ENCODE assay signal across 9 mouse cellular contexts in genomic region chr10:87787521-87787920, GRCm38 (mm10).
DNase-seq lines count a peak whose midpoint lies in the region; ATAC-seq lines count a peak whose summit lies in the region.
"Had no signal": no experiment of that assay in that cellular context is flagged by ENCODE, and none has a peak within 500 bp of the region (broad histone marks: within the 10 kb centered on the region; RNA-seq: fewer than 3 reads in every experiment).

No protein-coding gene starts in this region.

- no peak overlapping the region for H3K27ac ChIP-seq in stomach, embryonic 15.5 days
- H3K27ac ChIP-seq: liver, embryonic 13.5 days had no signal

- peak; percentile 1 for DNase-seq in right cerebral cortex, adult 18-20 months
- DNase-seq in right cerebral cortex, adult 2 months (ENCODE audit: low spot score in 2 of 2), result no peak
- DNase-seq in heart, adult 8-10 months (ENCODE audit: low spot score), result peak; percentile 44
- DNase-seq in layer of hippocampus, adult 9-11 months, result peak; percentile 35
- no peak for DNase-seq in B cell, adult 2 months
- DNase-seq in MN1 (ENCODE audit: low spot score), result no peak
- DNase-seq in retina, embryonic 14.5 days (ENCODE audit: low spot score), result no peak
- DNase-seq: liver, embryonic 13.5 days had no signal

- no peaks in the 10 kb centered on the region for H3K36me3 ChIP-seq in stomach, embryonic 15.5 days
- H3K36me3 ChIP-seq: liver, embryonic 13.5 days had no signal

- H3K4me2 ChIP-seq in stomach, embryonic 15.5 days, result no peak overlapping the region
- H3K4me2 ChIP-seq: liver, embryonic 13.5 days had no signal

- no peak overlapping the region for H3K9ac ChIP-seq in stomach, embryonic 15.5 days
- H3K9ac ChIP-seq: liver, embryonic 13.5 days had no signal

- H3K4me3 ChIP-seq in stomach, embryonic 15.5 days (replicated peaks), result no peak overlapping the region
- H3K4me3 ChIP-seq: liver, embryonic 13.5 days had no signal

- WGBS in stomach, embryonic 15.5 days, result 24% methylated on average over 4 of the region's 4 CpGs

- no peaks in the 10 kb centered on the region for H3K9me3 ChIP-seq in stomach, embryonic 15.5 days
- H3K9me3 ChIP-seq: liver, embryonic 13.5 days had no signal

- peak; percentile 43; the same call in 1 of the 2 replicates for ATAC-seq in stomach, embryonic 15.5 days (ENCODE audit: insufficient read depth, low FRiP score, low read depth)

- H3K27me3 ChIP-seq in stomach, embryonic 15.5 days (replicated peaks), result no peaks in the 10 kb centered on the region
- H3K27me3 ChIP-seq: liver, embryonic 13.5 days had no signal

- H3K4me1 ChIP-seq in stomach, embryonic 15.5 days, result no peaks in the 10 kb centered on the region
- H3K4me1 ChIP-seq: liver, embryonic 13.5 days had no signal

Comparison
In these comparisons a context has a peak if more than half of its experiments do, and no peak if none do; other contexts are left out.
1. DNase-seq: peak in right cerebral cortex, adult 18-20 months (single experiment), heart, adult 8-10 months (single experiment) and layer of hippocampus, adult 9-11 months (single experiment); none in right cerebral cortex, adult 2 months (0 of 2), B cell, adult 2 months (0 of 2), MN1 (single experiment) and retina, embryonic 14.5 days (single experiment).